Mouse (Mus musculus): ENCODE measurements at regions not wholly inside any gene's neighbourhood (a gene's known extent, or its start where the extent isn't known, plus 50 kb on each side); places are given as distances from the start of the nearest gene placed in this dataset.

GRCm38 (mm10) chr12:71429561-71430200 lies 120.0 kb downstream of the Dact1 start:
- no peak for DNase-seq (ENCODE audit: low read depth, low spot score)

GRCm38 (mm10) chr12:71430331-71430730 lies 120.6 kb downstream of the Dact1 start:
- no peak for DNase-seq (ENCODE audit: low read depth, low spot score)

GRCm38 (mm10) chr12:71431116-71431515 lies 121.4 kb downstream of the Dact1 start:
- DNase-seq (ENCODE audit: low read depth, low spot score): no peak

GRCm38 (mm10) chr12:71433549-71434200 lies 124.0 kb downstream of the Dact1 start:
- no peak for DNase-seq (ENCODE audit: low read depth, low spot score)

- DNase-seq (ENCODE audit: low read depth, low spot score): no peak
Measured at GRCm38 (mm10) chr12:71438254-71438653, 128.6 kb downstream of the Dact1 start.

- DNase-seq (ENCODE audit: low read depth, low spot score): no peak
Measured at GRCm38 (mm10) chr12:71440863-71441262, 131.2 kb downstream of the Dact1 start.

GRCm38 (mm10) chr12:71441272-71441671 lies 131.6 kb downstream of the Dact1 start:
- no peak for DNase-seq (ENCODE audit: low read depth, low spot score)

- no peak for DNase-seq (ENCODE audit: low read depth, low spot score)
Measured at GRCm38 (mm10) chr12:71446177-71446891, 136.7 kb downstream of the Dact1 start.

- DNase-seq (ENCODE audit: low read depth, low spot score): no peak
Measured at GRCm38 (mm10) chr12:71446892-71447268, 137.2 kb downstream of the Dact1 start.

- no peak for DNase-seq (ENCODE audit: low read depth, low spot score)
Measured at GRCm38 (mm10) chr12:71449032-71449431, 139.3 kb downstream of the Dact1 start.

- no peak for DNase-seq (ENCODE audit: low read depth, low spot score)
Measured at GRCm38 (mm10) chr12:71450128-71450527, 140.4 kb downstream of the Dact1 start.

GRCm38 (mm10) chr12:71450680-71451463 lies 141.2 kb downstream of the Dact1 start:
- peak; percentile 54 for DNase-seq (ENCODE audit: low read depth, low spot score)

- no peak for DNase-seq (ENCODE audit: low read depth, low spot score)
Measured at GRCm38 (mm10) chr12:71456900-71457299, 147.2 kb downstream of the Dact1 start.

- DNase-seq (ENCODE audit: low read depth, low spot score): no peak
Measured at GRCm38 (mm10) chr12:71458559-71459176, 149.0 kb downstream of the Dact1 start.

- DNase-seq (ENCODE audit: low read depth, low spot score): no peak
Measured at GRCm38 (mm10) chr12:71460643-71461042, 151.0 kb downstream of the Dact1 start.

- DNase-seq (ENCODE audit: low read depth, low spot score): no peak
Measured at GRCm38 (mm10) chr12:71467820-71468219, 158.1 kb downstream of the Dact1 start.

- no peak for DNase-seq (ENCODE audit: low read depth, low spot score)
Measured at GRCm38 (mm10) chr12:71468324-71468723, 158.6 kb downstream of the Dact1 start.

GRCm38 (mm10) chr12:71470983-71471715 lies 161.5 kb downstream of the Dact1 start:
- DNase-seq (ENCODE audit: low read depth, low spot score): no peak

- no peak for DNase-seq (ENCODE audit: low read depth, low spot score)
Measured at GRCm38 (mm10) chr12:71471720-71472119, 162.0 kb downstream of the Dact1 start.

GRCm38 (mm10) chr12:71476238-71476637 lies 166.6 kb downstream of the Dact1 start:
- no peak for DNase-seq (ENCODE audit: low read depth, low spot score)

- DNase-seq (ENCODE audit: low read depth, low spot score): no peak
Measured at GRCm38 (mm10) chr12:71477691-71478090, 168.0 kb downstream of the Dact1 start.
